Comparison of ENCODE assay signal across 8 mouse cellular contexts in the genomic region with DNA sequence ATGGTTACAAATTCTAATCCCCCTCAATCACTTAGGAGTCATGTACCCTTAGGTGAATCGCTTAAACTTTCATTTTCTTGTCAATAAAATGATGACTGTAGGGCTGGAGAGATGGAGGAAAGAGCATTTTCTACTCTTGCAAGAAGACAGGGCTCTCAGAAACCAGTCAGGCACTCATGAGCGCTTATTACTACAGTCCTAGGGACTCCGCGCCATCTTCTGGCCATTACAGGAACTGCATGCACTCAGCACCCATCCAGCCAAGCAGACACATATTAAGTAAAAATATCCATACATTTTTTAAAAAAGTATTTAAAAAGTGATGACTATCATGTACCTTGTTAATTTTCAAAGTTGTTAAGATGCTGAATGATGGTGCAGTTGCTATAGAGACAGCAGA. TPM values are rescaled to one million over a fixed set of nuclear protein-coding genes. Genes with fewer than 3 reads are reported as not detected.
DNase-seq lines count a peak whose midpoint lies in the region; ATAC-seq and TF ChIP-seq lines count a peak whose summit lies in the region.

No protein-coding gene starts in this region.

- ATAC-seq in hindbrain, embryonic 13.5 days (ENCODE audit: low FRiP score), result no peak
- no peak for ATAC-seq in intestine, postnatal 0 days
- ATAC-seq in limb, embryonic 14.5 days (ENCODE audit: low FRiP score, low read depth), result peak; percentile 31; the same call in 1 of the 2 replicates
- peak; percentile 59 for ATAC-seq in midbrain, postnatal 0 days (ENCODE audit: low FRiP score)

- intact Hi-C loops in gastrocnemius, adult 2 months (cut with DNase I), result loop anchor here (1.0 kb wide), 1 partner anchor 74 kb away; no protein-coding TSS in a partner anchor

- no peak for TF ChIP-seq CTCF in gastrocnemius, adult 2 months (IDR thresholded peaks at IDR 0.05)
- TF ChIP-seq CTCF in intestine, postnatal 0 days (IDR thresholded peaks at IDR 0.05; ENCODE audit: low read depth), result peak; percentile 96
- TF ChIP-seq CTCF in midbrain, postnatal 0 days (IDR thresholded peaks at IDR 0.05), result peak; percentile 98

- no peak for TF ChIP-seq POLR2A in limb, embryonic 14.5 days (IDR thresholded peaks at IDR 0.05; ENCODE audit: borderline replicate concordance, extremely low read depth, insufficient read depth, insufficient read length)

- H3K4me1 ChIP-seq in hindbrain, embryonic 10.5 days (replicated peaks), result peaks cover 31% of the 10 kb centered on the region
- peaks cover 10% of the 10 kb centered on the region; the same call in 1 of the 2 replicates for H3K4me1 ChIP-seq in hindbrain, embryonic 13.5 days (replicated peaks)
- 0 out of 2 replicates have a peak, but pooled peaks cover 3% of the 10 kb centered on the region for H3K4me1 ChIP-seq in intestine, postnatal 0 days (replicated peaks; ENCODE audit: control insufficient read depth, insufficient read depth, low read length)
- H3K4me1 ChIP-seq in limb, embryonic 14.5 days (ENCODE audit: control insufficient read depth, insufficient read depth, low read length), result 0 out of 2 replicates have a peak, but pooled peaks cover under 1% of the 10 kb centered on the region
- H3K4me1 ChIP-seq in midbrain, postnatal 0 days (ENCODE audit: insufficient read depth, low read length), result no peaks in the 10 kb centered on the region

- 1% methylated on average over 4 of the region's 4 CpGs for WGBS in hindbrain, embryonic 10.5 days
- 1% methylated on average over 4 of the region's 4 CpGs for WGBS in hindbrain, embryonic 13.5 days
- under 1% methylated on average over 4 of the region's 4 CpGs for WGBS in intestine, postnatal 0 days
- WGBS in limb, embryonic 14.5 days, result 4% methylated on average over 4 of the region's 4 CpGs
- WGBS in midbrain, postnatal 0 days, result under 1% methylated on average over 4 of the region's 4 CpGs

- no peak overlapping the region for H3K4me3 ChIP-seq in hindbrain, embryonic 10.5 days
- H3K4me3 ChIP-seq in hindbrain, embryonic 13.5 days, result no peak overlapping the region
- H3K4me3 ChIP-seq in gastrocnemius, adult 2 months, result no peak overlapping the region
- no peak overlapping the region for H3K4me3 ChIP-seq in intestine, postnatal 0 days (ENCODE audit: low read depth, low read length)
- H3K4me3 ChIP-seq in limb, embryonic 14.5 days (replicated peaks; ENCODE audit: low read length), result no peak overlapping the region
- H3K4me3 ChIP-seq in midbrain, postnatal 0 days (ENCODE audit: low read depth, low read length), result no peak overlapping the region

- H3K9me3 ChIP-seq in hindbrain, embryonic 10.5 days, result no peaks in the 10 kb centered on the region
- H3K9me3 ChIP-seq in hindbrain, embryonic 13.5 days, result no peaks in the 10 kb centered on the region
- no peaks in the 10 kb centered on the region for H3K9me3 ChIP-seq in intestine, postnatal 0 days (ENCODE audit: control insufficient read depth)
- H3K9me3 ChIP-seq in limb, embryonic 14.5 days (ENCODE audit: control insufficient read depth, low read length), result no peaks in the 10 kb centered on the region
- no peaks in the 10 kb centered on the region for H3K9me3 ChIP-seq in midbrain, postnatal 0 days (ENCODE audit: low read length)

- no peak overlapping the region for H3K4me2 ChIP-seq in hindbrain, embryonic 13.5 days
- H3K4me2 ChIP-seq in intestine, postnatal 0 days (replicated peaks; ENCODE audit: low read depth), result no peak overlapping the region
- no peak overlapping the region for H3K4me2 ChIP-seq in limb, embryonic 14.5 days (replicated peaks; ENCODE audit: low read depth, low read length, severe bottlenecking)
- H3K4me2 ChIP-seq in midbrain, postnatal 0 days (ENCODE audit: low read depth, low read length, poor library complexity, severe bottlenecking), result no peak overlapping the region

- peak; percentile 80 for DNase-seq in hindbrain, embryonic 10.5 days (ENCODE audit: low spot score)
- DNase-seq in cerebellum, postnatal 36 days, result peak; percentile 82 to 89
- DNase-seq in gastrocnemius, adult 2 months, result peak; percentile 84
- DNase-seq in limb, embryonic 14.5 days (ENCODE audit: low spot score), result peak; percentile 92
- peak; percentile 93 for DNase-seq in midbrain, postnatal 0 days (ENCODE audit: low spot score)
- peak; percentile 79 to 90 for DNase-seq in spleen, postnatal 10 days (ENCODE audit: low spot score in 2 of 2)

- H3K27me3 ChIP-seq in hindbrain, embryonic 10.5 days (ENCODE audit: insufficient read depth, poor library complexity, severe bottlenecking), result no peaks in the 10 kb centered on the region
- H3K27me3 ChIP-seq in hindbrain, embryonic 13.5 days, result no peaks in the 10 kb centered on the region
- H3K27me3 ChIP-seq in intestine, postnatal 0 days (replicated peaks; ENCODE audit: control insufficient read depth, insufficient read depth, low read length), result no peaks in the 10 kb centered on the region
- H3K27me3 ChIP-seq in limb, embryonic 14.5 days (ENCODE audit: control insufficient read depth, insufficient read depth, low read length), result no peaks in the 10 kb centered on the region
- no peaks in the 10 kb centered on the region for H3K27me3 ChIP-seq in midbrain, postnatal 0 days (ENCODE audit: insufficient read depth, low read length)

- no peaks in the 10 kb centered on the region for H3K36me3 ChIP-seq in hindbrain, embryonic 10.5 days
- H3K36me3 ChIP-seq in hindbrain, embryonic 13.5 days, result no peaks in the 10 kb centered on the region
- peaks cover 4% of the 10 kb centered on the region; the same call in 1 of the 2 replicates for H3K36me3 ChIP-seq in intestine, postnatal 0 days (ENCODE audit: control insufficient read depth, insufficient read depth)
- no peaks in the 10 kb centered on the region for H3K36me3 ChIP-seq in limb, embryonic 14.5 days (ENCODE audit: control insufficient read depth, insufficient read depth, low read length)
- peaks cover 5% of the 10 kb centered on the region; the same call in 1 of the 2 replicates for H3K36me3 ChIP-seq in midbrain, postnatal 0 days (ENCODE audit: insufficient read depth, low read length)

- no peak overlapping the region for H3K9ac ChIP-seq in hindbrain, embryonic 13.5 days
- H3K9ac ChIP-seq in intestine, postnatal 0 days (ENCODE audit: low read depth, low read length), result no peak overlapping the region
- no peak overlapping the region for H3K9ac ChIP-seq in limb, embryonic 14.5 days (ENCODE audit: low read depth, low read length, severe bottlenecking)
- no peak overlapping the region for H3K9ac ChIP-seq in midbrain, postnatal 0 days (replicated peaks; ENCODE audit: low read length, poor library complexity, severe bottlenecking)

- H3K27ac ChIP-seq in hindbrain, embryonic 10.5 days, result no peak overlapping the region
- H3K27ac ChIP-seq in hindbrain, embryonic 13.5 days, result no peak overlapping the region
- no peak overlapping the region for H3K27ac ChIP-seq in gastrocnemius, adult 2 months
- no peak overlapping the region for H3K27ac ChIP-seq in intestine, postnatal 0 days (ENCODE audit: low read depth, low read length)
- no peak overlapping the region for H3K27ac ChIP-seq in limb, embryonic 14.5 days (replicated peaks; ENCODE audit: low read depth, low read length)
- H3K27ac ChIP-seq in midbrain, postnatal 0 days (ENCODE audit: low read depth, low read length), result 0 out of 2 replicates have a peak overlapping the region, but pooled peaks have one; percentile 38

RNA-seq across cellular contexts. Expression of gene Ampd3, which starts 33.0 kb away (rescaled TPM):
- polyA plus RNA-seq in hindbrain, embryonic 10.5 days (2016; fragmentation: Nextera tagmentation; extraction: Ambion mirVana), result 1.7 and 1.9 TPM in 2 replicates
- 4.3 and 4.9 TPM in 2 replicates for polyA plus RNA-seq in hindbrain, embryonic 13.5 days (2015; fragmentation: Nextera tagmentation; extraction: Ambion mirVana)
- total RNA-seq in gastrocnemius, adult 2 months (2021), result 10 to 100 TPM in 1 of 2 experiments, 1 to 10 TPM in 1; 7.6 to 16.6 TPM
- polyA plus RNA-seq in intestine, postnatal 0 days (2015; fragmentation: Nextera tagmentation; extraction: Ambion mirVana), result 7.0 and 7.4 TPM in 2 replicates
- 6.6 and 7.0 TPM in 2 replicates for polyA plus RNA-seq in limb, embryonic 14.5 days (2012; rRNA removed)
- 6.9 and 7.1 TPM in 2 replicates for polyA plus RNA-seq in limb, embryonic 14.5 days (2014; fragmentation: Nextera tagmentation; extraction: Ambion mirVana)
- 20.6 and 22.7 TPM in 2 replicates for total RNA-seq in midbrain, postnatal 0 days (2014; rRNA removed)
- polyA plus RNA-seq in midbrain, postnatal 0 days (2015; fragmentation: Nextera tagmentation; extraction: Ambion mirVana), result 13.2 and 16.2 TPM in 2 replicates

RNA-seq across cellular contexts. Expression of gene Rnf141, which starts 43.2 kb away (rescaled TPM):
- 22.2 and 22.8 TPM in 2 replicates for polyA plus RNA-seq in hindbrain, embryonic 10.5 days (2016; fragmentation: Nextera tagmentation; extraction: Ambion mirVana)
- 29.7 and 31.2 TPM in 2 replicates for polyA plus RNA-seq in hindbrain, embryonic 13.5 days (2015; fragmentation: Nextera tagmentation; extraction: Ambion mirVana)
- 10 to 100 TPM; 20.1 to 21.4 TPM for total RNA-seq in gastrocnemius, adult 2 months (2021)
- polyA plus RNA-seq in intestine, postnatal 0 days (2015; fragmentation: Nextera tagmentation; extraction: Ambion mirVana), result 31.0 and 33.5 TPM in 2 replicates
- 19.4 and 22.0 TPM in 2 replicates for polyA plus RNA-seq in limb, embryonic 14.5 days (2012; rRNA removed)
- 21.6 and 22.3 TPM in 2 replicates for polyA plus RNA-seq in limb, embryonic 14.5 days (2014; fragmentation: Nextera tagmentation; extraction: Ambion mirVana)
- 88.5 and 133 TPM in 2 replicates for total RNA-seq in midbrain, postnatal 0 days (2014; rRNA removed)
- polyA plus RNA-seq in midbrain, postnatal 0 days (2015; fragmentation: Nextera tagmentation; extraction: Ambion mirVana), result 28.5 and 29.6 TPM in 2 replicates

Comparison
In these comparisons a context has a peak if more than half of its experiments do, and no peak if none do; other contexts are left out.
1. ATAC-seq: peak in limb, embryonic 14.5 days (single experiment) and midbrain, postnatal 0 days (single experiment); none in hindbrain, embryonic 13.5 days (single experiment) and intestine, postnatal 0 days (single experiment).
2. Peak in every context shown above with its lines, with median percentiles within 50 percentile points of each other: DNase-seq.